Mouse (Mus musculus): ENCODE results near the gene Btbd9.

- TF ChIP-seq CTCF (IDR thresholded peaks at IDR 0.05; ENCODE audit: low read depth, low read length) (no peak), POLR2A (IDR thresholded peaks at IDR 0.05; ENCODE audit: extremely low read depth, insufficient read depth, low read length) (no peak)
Measured at GRCm38 (mm10) chr17:30235380-30235779, 340.9 kb downstream of the Btbd9 start.
